Mouse (Mus musculus) forebrain, embryonic 11.5 days (tissue): ENCODE measurements around the gene Vmn1r202. TPM values are rescaled to one million over a fixed set of nuclear protein-coding genes. Genes with fewer than 3 reads are reported as not detected.
"Not testable (repeated sequence)": the region's sequence is repeated elsewhere in the genome, so short reads cannot be mapped to it uniquely, and the experiment has no call there.

Experiments
- ATAC-seq: fragments of 200-750 bp; cut with Nextera tagmentation; replicated peaks from 2 replicates; pipeline ENCODE4 v1.8.0; 2017; ENCODE audit warnings: moderate TSS enrichment; ENCODE audit not compliant: low FRiP score
- DNase-seq: peaks from one replicate; pipeline ENCODE4 v3.0.0-alpha.2; 2017; ENCODE audit warnings: low spot score
- H3K27ac ChIP-seq: fragments of 300-500 bp; sonication (generic); 2 replicates; pipeline ENCODE4 v1.5.1; 2014; ENCODE audit warnings: low read depth, low read length
- H3K27me3 ChIP-seq: fragments of 300-500 bp; sonication (generic); 2 replicates; pipeline ENCODE4 v1.6.1; 2014; ENCODE audit warnings: mild to moderate bottlenecking, low read length, mixed read lengths; ENCODE audit not compliant: control insufficient read depth, insufficient read depth
- H3K36me3 ChIP-seq: fragments of 300-500 bp; sonication (generic); 2 replicates; pipeline ENCODE4 v1.6.1; 2014; ENCODE audit warnings: mild to moderate bottlenecking, low read length, moderate library complexity, mixed read lengths; ENCODE audit not compliant: control insufficient read depth, insufficient read depth
- H3K4me1 ChIP-seq: fragments of 300-500 bp; sonication (generic); replicated peaks from 2 replicates; pipeline ENCODE4 v1.6.1; 2014; ENCODE audit warnings: low read length, mixed read lengths; ENCODE audit not compliant: control insufficient read depth, insufficient read depth
- H3K4me2 ChIP-seq: fragments of 300-500 bp; sonication (generic); 2 replicates; pipeline ENCODE4 v1.6.1; 2014; ENCODE audit warnings: low read depth, mild to moderate bottlenecking, low read length, moderate library complexity, mixed read lengths; ENCODE audit not compliant: severe bottlenecking
- H3K4me3 ChIP-seq: fragments of 300-500 bp; sonication (generic); 2 replicates; pipeline ENCODE4 v1.5.1; 2014; ENCODE audit warnings: low read depth, low read length
- H3K9ac ChIP-seq: fragments of 300-500 bp; sonication (generic); 2 replicates; pipeline ENCODE4 v1.6.1; 2014; ENCODE audit warnings: low read length
- H3K9me3 ChIP-seq: fragments of 300-500 bp; sonication (generic); 2 replicates; pipeline ENCODE4 v1.6.1; 2016; ENCODE audit warnings: low read length, mixed read lengths; ENCODE audit not compliant: control insufficient read depth
- WGBS: fragments of 180-500 bp; shearing (Covaris S2); extraction: QIAGEN DNeasy Blood & Tissue Kit; methylation state at CpG from one replicate; pipeline ENCODE4 v1.1.7; 2014; 5-methylcytosine and 5-hydroxymethylcytosine counted together
- polyA plus RNA-seq: library from polyadenylated mRNA; unstranded; fragments of >200 nt; fragmentation: Nextera tagmentation; extraction: Ambion mirVana; gene quantifications from 2 replicates; pipeline ENCODE4 v1.2.1, GENCODE M21; 2014

Vmn1r202 gene
- not detected in 2 replicates for polyA plus RNA-seq

GRCm38 (mm10) chr13:22505281-22505680 is at the start of gene Vmn1r202:
TSS of gene Vmn1r202 (minus strand) at chr13:22505381.
- H3K9ac ChIP-seq, result no peak within 1 kb of the TSS
- H3K27ac ChIP-seq, result no peak within 1 kb of the TSS
- H3K27me3 ChIP-seq, result no peaks in the 10 kb centered on the region
- no peaks in the 10 kb centered on the region for H3K9me3 ChIP-seq
- H3K36me3 ChIP-seq, result no peaks in the 10 kb centered on the region
- no peak within 1 kb of the TSS for H3K4me2 ChIP-seq
- no peaks in the 10 kb centered on the region for H3K4me1 ChIP-seq
- no peak for DNase-seq
- no peak for ATAC-seq
- no peak within 1 kb of the TSS for H3K4me3 ChIP-seq

DNA sequence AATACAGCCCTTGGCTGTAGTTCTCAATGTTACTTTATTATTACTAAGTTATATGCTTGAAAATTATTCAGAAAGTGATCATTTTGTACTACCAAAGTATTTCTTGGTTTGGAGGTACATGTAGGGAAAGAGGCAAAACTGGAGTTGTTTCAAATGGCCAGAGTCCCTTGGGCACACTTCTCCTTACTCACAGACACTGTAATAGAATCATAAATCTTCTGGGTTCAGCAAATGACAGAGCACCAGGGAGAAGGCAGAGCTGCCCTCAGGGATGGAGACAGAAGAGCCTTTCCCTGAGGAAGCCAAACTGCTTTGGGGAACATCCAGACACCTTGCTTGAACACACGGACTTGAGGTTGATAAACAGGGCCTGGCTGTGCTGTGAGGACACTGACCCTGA is 47.7 kb upstream of the Vmn1r202 start, which contains the start of gene Vmn1r204:
Gene Vmn1r204, plus strand, starts transcription at position 301 of the 400 bp plus-strand sequence.
- H3K27me3 ChIP-seq, H3K9me3 ChIP-seq, H3K4me3 ChIP-seq, H3K36me3 ChIP-seq, H3K4me2 ChIP-seq, H3K4me1 ChIP-seq, H3K27ac ChIP-seq, ATAC-seq, DNase-seq, H3K9ac ChIP-seq: not testable (repeated sequence)
- WGBS, result 71% methylated on average over 1 of the region's 1 CpGs

GRCm38 (mm10) chr13:22517814-22518213 is 12.6 kb upstream of the Vmn1r202 start, which contains the start of gene Vmn1r203:
TSS of gene Vmn1r203 (plus strand) at chr13:22518114.
- no peak within 1 kb of the TSS for H3K9ac ChIP-seq
- no peaks in the 10 kb centered on the region for H3K36me3 ChIP-seq
- no peak within 1 kb of the TSS for H3K27ac ChIP-seq
- DNase-seq (no peak), ATAC-seq (no peak)
- H3K4me3 ChIP-seq, result no peak within 1 kb of the TSS
- no peaks in the 10 kb centered on the region for H3K27me3 ChIP-seq
- no peak within 1 kb of the TSS for H3K4me2 ChIP-seq
- H3K4me1 ChIP-seq, result no peaks in the 10 kb centered on the region
- no peaks in the 10 kb centered on the region for H3K9me3 ChIP-seq

DNA sequence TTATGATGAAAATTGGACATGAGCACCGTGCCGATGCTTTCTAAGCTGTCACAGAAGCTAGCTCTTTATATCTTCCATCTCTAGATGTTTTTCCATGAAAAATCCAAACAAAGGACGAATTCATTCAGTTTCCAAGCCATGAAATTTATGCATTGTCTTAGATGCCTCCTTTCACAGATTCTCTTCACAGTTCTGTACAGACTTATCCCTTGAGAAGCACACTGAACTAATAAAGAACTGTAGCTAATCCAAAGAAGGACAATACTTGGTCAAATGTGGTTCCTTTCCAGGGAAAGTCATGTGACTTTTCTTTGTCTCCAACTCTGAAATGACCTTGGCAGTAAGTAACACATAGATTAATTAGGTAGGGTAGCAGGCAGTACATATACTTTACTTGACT is 2.8 kb downstream of the Vmn1r202 start:
- Histone ChIP-seq H3K4me3 (no peak overlapping the region), H3K27me3 (no peaks in the 10 kb centered on the region), H3K36me3 (no peaks in the 10 kb centered on the region), H3K27ac (no peak overlapping the region), H3K9ac (no peak overlapping the region), H3K9me3 (no peaks in the 10 kb centered on the region), H3K4me1 (no peaks in the 10 kb centered on the region), H3K4me2 (no peak overlapping the region)
- WGBS, result 71% methylated on average over 3 of the region's 3 CpGs
- DNase-seq (no peak), ATAC-seq (no peak)

DNA sequence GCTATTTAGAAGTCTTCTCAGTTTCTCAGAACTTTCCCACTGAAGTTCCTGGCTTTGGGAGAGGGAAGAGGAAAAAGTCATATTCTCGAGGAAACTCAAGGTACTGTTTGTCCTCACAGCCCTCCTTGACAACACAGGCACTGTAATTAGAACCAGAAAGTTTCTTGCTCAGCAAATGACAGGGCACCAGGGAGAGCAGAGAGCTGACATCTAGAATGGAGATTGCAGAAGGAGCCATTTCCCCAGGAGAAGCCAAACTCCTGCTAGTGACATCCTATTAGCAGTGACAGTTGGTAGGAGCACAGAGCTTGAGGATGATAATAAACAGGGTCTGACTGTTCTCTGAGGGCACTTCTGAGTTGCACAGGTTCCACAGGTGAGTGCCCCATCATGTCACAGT is 33.6 kb downstream of the Vmn1r202 start, which contains the start of gene Vmn1r201:
Gene Vmn1r201, plus strand, starts transcription at position 301 of the 400 bp plus-strand sequence.
- Histone ChIP-seq H3K4me2 (no peak within 1 kb of the TSS), H3K9me3 (no peaks in the 10 kb centered on the region), H3K27me3 (no peaks in the 10 kb centered on the region), H3K9ac (no peak within 1 kb of the TSS), H3K4me3 (no peak within 1 kb of the TSS), H3K27ac (no peak within 1 kb of the TSS), H3K36me3 (no peaks in the 10 kb centered on the region), H3K4me1 (no peaks in the 10 kb centered on the region)
- ATAC-seq (no peak), DNase-seq (no peak)
- 74% methylated on average over 1 of the region's 1 CpGs for WGBS

- H3K4me1 ChIP-seq, result no peaks in the 10 kb centered on the region
- H3K9ac ChIP-seq, result no peak overlapping the region
- no peaks in the 10 kb centered on the region for H3K36me3 ChIP-seq
- H3K4me3 ChIP-seq, result no peak overlapping the region
- ATAC-seq (no peak), DNase-seq (no peak)
- no peaks in the 10 kb centered on the region for H3K9me3 ChIP-seq
- H3K4me2 ChIP-seq, result no peak overlapping the region
- H3K27ac ChIP-seq, result no peak overlapping the region
- H3K27me3 ChIP-seq, result no peaks in the 10 kb centered on the region
Observed at GRCm38 (mm10) chr13:22455145-22455544, 50.0 kb downstream of the Vmn1r202 start.

Other genes with a start within 250 kb of the Vmn1r202 start
- not detected in 2 replicates for gene Vmn1r195, start 234.9 kb downstream of the Vmn1r202 start, polyA plus RNA-seq
- gene Vmn1r196, start 215.5 kb downstream of the Vmn1r202 start, polyA plus RNA-seq, result not detected in 2 replicates
- gene Vmn1r197, start 180.8 kb downstream of the Vmn1r202 start, polyA plus RNA-seq, result not detected in 2 replicates
- not detected in 2 replicates for gene Vmn1r198, start 155.0 kb downstream of the Vmn1r202 start, polyA plus RNA-seq
- gene Vmn1r199, start 125.6 kb downstream of the Vmn1r202 start, polyA plus RNA-seq, result not detected in 2 replicates
- not detected in 2 replicates for gene Vmn1r200, start 115.0 kb downstream of the Vmn1r202 start, polyA plus RNA-seq
- not detected in 2 replicates for gene Vmn1r201, start 33.5 kb downstream of the Vmn1r202 start, polyA plus RNA-seq
- not detected in 2 replicates for gene Vmn1r203, start 12.7 kb upstream of the Vmn1r202 start, polyA plus RNA-seq
- gene Vmn1r204, start 47.8 kb upstream of the Vmn1r202 start, polyA plus RNA-seq, result not detected in 2 replicates
- gene Vmn1r205, start 87.6 kb upstream of the Vmn1r202 start, polyA plus RNA-seq, result not detected in 2 replicates
- not detected in 2 replicates for gene Vmn1r206, start 118.9 kb upstream of the Vmn1r202 start, polyA plus RNA-seq
- not detected in 2 replicates for gene Vmn1r207-ps, start 224.2 kb upstream of the Vmn1r202 start, polyA plus RNA-seq